Mouse (Mus musculus): ENCODE measurements around the gene Phf21a. TPM values are rescaled to one million over a fixed set of nuclear protein-coding genes. Genes with fewer than 3 reads are reported as not detected.

Phf21a gene
- polyA plus RNA-seq, 1 experiment, result not detected

DNA sequence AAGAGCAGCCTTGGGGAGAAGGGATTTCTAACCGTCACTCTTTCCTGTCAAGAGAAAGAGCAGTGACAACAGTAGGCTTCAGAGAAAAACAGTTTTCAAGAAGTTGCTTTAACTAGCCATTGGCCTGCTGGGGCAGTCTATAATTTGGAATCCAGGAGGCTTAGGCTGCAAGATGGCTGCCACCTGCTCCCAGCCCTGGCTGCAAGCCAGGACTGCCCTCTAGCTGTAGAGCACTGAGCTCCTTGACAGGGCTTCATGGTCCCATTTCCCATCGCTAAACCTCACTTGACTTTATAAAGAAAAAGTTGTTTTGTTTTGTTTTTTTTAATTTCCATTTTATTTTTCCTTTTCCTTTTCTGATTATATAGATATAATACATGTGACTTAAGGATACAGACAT lies 238.5 kb downstream of the Phf21a start:
- Histone ChIP-seq H3K4me1 (ENCODE audit: control insufficient read depth, insufficient read depth, low read length) (no peaks in the 10 kb centered on the region), H3K4me3 (ENCODE audit: insufficient read depth, low read depth, low read length) (no peak overlapping the region), H3K27ac (ENCODE audit: insufficient read depth, low read depth, low read length) (no peak overlapping the region)
- TF ChIP-seq POLR2A (IDR thresholded peaks at IDR 0.05; ENCODE audit: insufficient read depth, low read depth, low read length), result no peak
- no peak for TF ChIP-seq CTCF (IDR thresholded peaks at IDR 0.05; ENCODE audit: insufficient read depth, low read depth, low read length)
- 56% methylated on average over 2 of the region's 2 CpGs for WGBS

DNA sequence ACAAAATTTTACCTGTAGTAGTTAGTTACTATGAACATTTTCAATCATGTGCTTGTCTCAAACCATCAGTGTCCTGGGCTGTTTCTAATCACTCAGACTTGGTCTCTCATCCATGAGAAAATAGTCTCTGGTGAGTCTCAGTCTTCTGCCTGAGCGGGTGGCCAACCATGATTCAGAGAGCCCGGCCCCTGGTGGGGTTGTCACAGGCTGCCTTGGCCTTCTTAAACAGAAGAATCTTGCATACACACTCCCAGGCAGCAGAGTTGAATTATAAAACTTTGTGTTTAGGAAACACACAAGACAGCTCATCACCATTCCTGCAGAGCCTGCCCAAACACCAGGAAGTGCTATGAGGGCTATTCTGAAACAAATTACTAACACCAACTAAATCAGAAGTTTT lies 239.0 kb downstream of the Phf21a start:
- Histone ChIP-seq H3K4me1 (ENCODE audit: control insufficient read depth, insufficient read depth, low read length) (no peaks in the 10 kb centered on the region), H3K27ac (ENCODE audit: insufficient read depth, low read depth, low read length) (no peak overlapping the region), H3K4me3 (ENCODE audit: insufficient read depth, low read depth, low read length) (no peak overlapping the region)
- TF ChIP-seq POLR2A (IDR thresholded peaks at IDR 0.05; ENCODE audit: insufficient read depth, low read depth, low read length) (no peak), CTCF (IDR thresholded peaks at IDR 0.05; ENCODE audit: insufficient read depth, low read depth, low read length) (no peak)
- WGBS, result 80% methylated on average over 2 of the region's 2 CpGs

DNA sequence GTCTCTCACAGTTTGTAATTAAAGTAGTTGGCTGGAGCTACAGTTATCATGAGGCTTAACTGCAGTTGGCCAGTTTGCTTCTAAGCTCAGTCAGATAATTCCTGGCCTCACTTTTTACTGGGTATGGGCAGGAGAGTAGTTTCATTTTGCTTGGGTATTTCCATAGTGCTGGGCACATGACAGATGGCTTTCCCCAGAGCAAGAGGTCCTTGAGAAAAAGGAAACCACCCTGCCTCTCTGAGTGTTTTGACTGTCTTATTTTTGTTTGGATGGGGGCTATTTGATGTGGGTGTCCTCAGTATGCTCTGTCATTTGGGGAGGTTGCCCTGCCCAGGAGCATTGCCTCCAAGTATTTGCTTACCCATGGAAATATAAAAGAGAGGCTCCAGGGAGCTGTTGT lies 249.5 kb downstream of the Phf21a start:
- H3K4me1 ChIP-seq (ENCODE audit: control insufficient read depth, insufficient read depth, low read length), result no peaks in the 10 kb centered on the region
- no peak for TF ChIP-seq CTCF (IDR thresholded peaks at IDR 0.05; ENCODE audit: insufficient read depth, low read depth, low read length)
- no peak for TF ChIP-seq POLR2A (IDR thresholded peaks at IDR 0.05; ENCODE audit: insufficient read depth, low read depth, low read length)
- no peak overlapping the region for H3K27ac ChIP-seq (ENCODE audit: insufficient read depth, low read depth, low read length)
- no peak overlapping the region for H3K4me3 ChIP-seq (ENCODE audit: insufficient read depth, low read depth, low read length)

DNA sequence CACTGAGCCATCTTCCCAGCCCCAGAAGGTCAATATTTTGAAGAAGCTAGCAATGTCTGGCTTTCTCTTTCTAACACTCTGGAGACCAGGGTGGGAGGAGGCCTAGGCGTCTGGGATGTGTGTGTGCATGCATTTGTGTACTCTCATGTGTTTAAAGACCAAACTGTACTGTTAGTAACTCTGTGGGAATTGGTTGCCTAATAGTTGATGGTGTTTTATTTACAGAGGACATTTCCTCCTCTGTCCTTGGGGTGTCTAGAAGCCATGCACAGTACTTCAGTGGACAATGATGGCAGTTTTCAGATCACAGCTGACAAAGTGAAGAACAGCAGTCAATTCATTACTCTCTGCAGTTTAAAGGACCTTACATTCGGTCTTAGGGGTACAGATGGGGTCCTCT lies 254.3 kb downstream of the Phf21a start:
- no peaks in the 10 kb centered on the region for H3K4me1 ChIP-seq (ENCODE audit: control insufficient read depth, insufficient read depth, low read length)
- no peak for TF ChIP-seq POLR2A (IDR thresholded peaks at IDR 0.05; ENCODE audit: insufficient read depth, low read depth, low read length)
- no peak for TF ChIP-seq CTCF (IDR thresholded peaks at IDR 0.05; ENCODE audit: insufficient read depth, low read depth, low read length)
- H3K27ac ChIP-seq (ENCODE audit: insufficient read depth, low read depth, low read length), result no peak overlapping the region
- H3K4me3 ChIP-seq (ENCODE audit: insufficient read depth, low read depth, low read length), result no peak overlapping the region
- WGBS, result 94% methylated on average over 2 of the region's 2 CpGs

DNA sequence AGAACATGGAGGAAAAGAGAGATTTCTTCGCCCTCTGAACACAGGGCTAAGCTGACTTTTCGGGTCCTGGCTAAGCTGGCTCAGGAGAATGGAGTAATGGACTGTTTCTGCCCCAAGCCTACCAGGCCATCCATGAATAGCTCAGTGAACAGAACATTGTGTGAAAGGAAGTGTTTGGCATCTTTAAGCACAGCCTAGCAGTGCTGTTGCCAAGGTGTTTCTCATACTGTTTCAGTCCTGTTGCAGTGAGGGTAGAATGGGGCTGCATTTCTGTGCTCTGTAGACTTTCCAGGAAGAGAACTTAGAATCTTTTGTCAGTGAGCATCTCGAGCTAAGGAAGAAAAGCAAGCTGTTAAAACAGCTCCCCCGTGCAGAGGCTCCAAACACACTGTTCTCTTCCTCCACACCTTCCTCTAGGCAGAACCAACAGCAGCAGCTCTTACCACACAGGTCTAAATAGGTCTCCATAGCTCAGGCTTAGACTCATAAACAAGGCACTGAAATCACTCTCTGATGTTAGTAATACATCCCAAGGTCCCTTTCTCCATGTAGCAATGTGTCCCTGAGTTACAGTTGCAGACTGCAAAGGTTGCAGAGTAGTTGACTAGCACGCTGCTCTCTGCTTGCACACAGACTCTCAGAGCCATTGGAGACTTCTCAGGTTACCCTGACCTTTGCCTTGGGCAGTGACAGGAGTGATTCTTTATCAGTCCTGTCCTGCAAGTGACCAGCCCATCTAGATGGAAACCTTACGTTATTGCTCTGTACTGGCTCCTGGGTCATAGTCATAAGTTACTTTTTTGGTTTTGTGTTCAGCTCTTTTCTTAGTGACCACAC lies 256.9 kb downstream of the Phf21a start:
- 53% methylated on average over 6 of the region's 6 CpGs for WGBS
- Histone ChIP-seq H3K4me3 (ENCODE audit: insufficient read depth, low read depth, low read length) (no peak overlapping the region), H3K27ac (ENCODE audit: insufficient read depth, low read depth, low read length) (no peak overlapping the region), H3K4me1 (ENCODE audit: control insufficient read depth, insufficient read depth, low read length) (no peaks in the 10 kb centered on the region)
- TF ChIP-seq POLR2A (IDR thresholded peaks at IDR 0.05; ENCODE audit: insufficient read depth, low read depth, low read length) (no peak), CTCF (IDR thresholded peaks at IDR 0.05; ENCODE audit: insufficient read depth, low read depth, low read length) (no peak)

DNA sequence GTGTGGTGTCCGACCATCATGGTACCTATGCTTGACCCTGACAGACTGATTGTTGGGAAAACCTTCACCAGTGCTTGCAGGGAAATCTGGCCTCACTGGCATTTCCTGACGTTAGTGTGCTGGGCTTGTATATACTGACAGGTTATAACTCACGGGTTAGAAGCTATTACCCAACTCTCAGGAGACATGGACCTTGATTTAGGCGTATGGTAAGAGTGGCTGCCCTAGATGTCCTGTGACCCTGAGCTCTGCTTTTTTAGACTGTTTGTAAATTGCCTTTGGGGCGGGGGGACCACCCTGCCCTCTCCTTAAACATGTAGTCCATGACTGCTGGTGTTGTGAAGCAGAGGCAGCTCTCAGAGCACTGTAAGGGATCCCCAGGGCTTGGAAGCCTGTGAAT lies 257.8 kb downstream of the Phf21a start:
- TF ChIP-seq POLR2A (IDR thresholded peaks at IDR 0.05; ENCODE audit: insufficient read depth, low read depth, low read length) (no peak), CTCF (IDR thresholded peaks at IDR 0.05; ENCODE audit: insufficient read depth, low read depth, low read length) (no peak)
- Histone ChIP-seq H3K4me1 (ENCODE audit: control insufficient read depth, insufficient read depth, low read length) (no peaks in the 10 kb centered on the region), H3K4me3 (ENCODE audit: insufficient read depth, low read depth, low read length) (no peak overlapping the region), H3K27ac (ENCODE audit: insufficient read depth, low read depth, low read length) (no peak overlapping the region)
- 86% methylated on average over 5 of the region's 5 CpGs for WGBS

DNA sequence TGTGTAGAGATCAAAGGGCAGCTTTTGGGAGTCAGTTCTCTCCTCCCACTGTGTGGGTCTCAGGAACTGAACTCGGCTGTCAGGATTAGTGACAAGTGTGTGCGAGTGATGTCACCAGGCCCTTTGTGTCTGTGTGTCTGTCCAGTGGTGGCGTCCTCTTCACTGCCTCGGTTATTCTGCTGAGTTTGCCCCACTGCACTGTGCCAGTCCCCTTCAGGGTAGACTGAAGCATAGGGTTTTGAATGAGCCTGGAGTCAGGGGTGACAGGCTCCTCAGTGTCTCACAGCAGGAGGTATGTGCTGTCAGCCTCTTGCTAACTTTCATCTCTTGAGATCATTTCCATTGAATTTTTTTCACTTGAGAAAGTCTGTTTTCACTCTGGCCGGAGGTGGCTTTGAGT lies 260.5 kb downstream of the Phf21a start:
- H3K4me1 ChIP-seq (ENCODE audit: control insufficient read depth, insufficient read depth, low read length), result no peaks in the 10 kb centered on the region
- 44% methylated on average over 5 of the region's 5 CpGs for WGBS
- no peak overlapping the region for H3K4me3 ChIP-seq (ENCODE audit: insufficient read depth, low read depth, low read length)
- no peak for TF ChIP-seq CTCF (IDR thresholded peaks at IDR 0.05; ENCODE audit: insufficient read depth, low read depth, low read length)
- H3K27ac ChIP-seq (ENCODE audit: insufficient read depth, low read depth, low read length), result no peak overlapping the region

DNA sequence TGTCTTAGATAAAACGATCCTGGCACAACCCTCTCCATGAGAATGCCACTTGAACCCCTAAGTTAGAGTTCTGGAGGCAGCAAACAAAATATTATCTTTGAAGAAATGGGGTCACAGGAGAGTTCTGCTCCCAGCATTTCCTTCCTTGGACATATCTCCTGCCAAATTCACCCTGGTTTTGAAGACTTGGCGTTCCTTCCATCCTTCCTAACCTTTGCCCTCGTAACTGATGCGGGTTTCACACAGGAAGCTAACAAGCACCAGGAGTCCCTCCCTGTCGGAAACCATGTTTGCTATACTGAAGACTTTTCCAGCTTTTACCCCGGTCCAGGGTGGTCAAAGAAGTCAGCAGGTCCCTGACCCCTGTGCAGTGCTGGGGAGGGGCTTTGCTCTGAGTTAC lies 261.3 kb downstream of the Phf21a start:
- TF ChIP-seq POLR2A (IDR thresholded peaks at IDR 0.05; ENCODE audit: insufficient read depth, low read depth, low read length) (no peak), CTCF (IDR thresholded peaks at IDR 0.05; ENCODE audit: insufficient read depth, low read depth, low read length) (no peak)
- H3K4me1 ChIP-seq (ENCODE audit: control insufficient read depth, insufficient read depth, low read length), result no peaks in the 10 kb centered on the region
- no peak overlapping the region for H3K4me3 ChIP-seq (ENCODE audit: insufficient read depth, low read depth, low read length)
- 74% methylated on average over 6 of the region's 6 CpGs for WGBS
- no peak overlapping the region for H3K27ac ChIP-seq (ENCODE audit: insufficient read depth, low read depth, low read length)

DNA sequence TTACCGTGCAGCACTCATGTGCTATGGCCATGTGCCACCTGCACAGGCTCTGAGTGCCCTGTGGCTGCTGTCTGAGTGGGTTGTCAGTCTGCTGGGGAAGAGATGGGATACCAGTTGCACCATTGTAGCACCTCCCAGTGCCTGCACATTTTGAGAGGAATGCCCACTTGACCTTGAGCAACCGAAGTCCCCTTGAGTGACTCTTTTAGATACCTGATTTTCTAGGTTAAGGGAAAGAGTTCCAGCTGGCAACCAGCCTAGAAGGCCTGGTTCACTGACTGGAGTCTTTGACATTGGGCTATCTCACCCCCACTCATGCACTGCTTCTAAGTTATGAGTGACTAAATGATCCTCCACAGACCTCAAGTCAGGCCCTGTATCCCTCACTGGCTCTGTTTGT lies 266.4 kb downstream of the Phf21a start:
- Histone ChIP-seq H3K27ac (ENCODE audit: insufficient read depth, low read depth, low read length) (no peak overlapping the region), H3K4me3 (ENCODE audit: insufficient read depth, low read depth, low read length) (no peak overlapping the region), H3K4me1 (ENCODE audit: control insufficient read depth, insufficient read depth, low read length) (peaks cover 4% of the 10 kb centered on the region; the same call in 1 of the 2 replicates)
- TF ChIP-seq CTCF (IDR thresholded peaks at IDR 0.05; ENCODE audit: insufficient read depth, low read depth, low read length) (no peak), POLR2A (IDR thresholded peaks at IDR 0.05; ENCODE audit: insufficient read depth, low read depth, low read length) (no peak)
- WGBS, result 78% methylated on average over 2 of the region's 2 CpGs
